Mouse (Mus musculus): Measurements from ENCODE around the gene Ets1. TPM values are rescaled to one million over a fixed set of nuclear protein-coding genes. Genes with fewer than 3 reads are reported as not detected.

Ets1 gene
- polyA plus RNA-seq, 1 experiment from 2014 or later, result 13.6 TPM

DNA sequence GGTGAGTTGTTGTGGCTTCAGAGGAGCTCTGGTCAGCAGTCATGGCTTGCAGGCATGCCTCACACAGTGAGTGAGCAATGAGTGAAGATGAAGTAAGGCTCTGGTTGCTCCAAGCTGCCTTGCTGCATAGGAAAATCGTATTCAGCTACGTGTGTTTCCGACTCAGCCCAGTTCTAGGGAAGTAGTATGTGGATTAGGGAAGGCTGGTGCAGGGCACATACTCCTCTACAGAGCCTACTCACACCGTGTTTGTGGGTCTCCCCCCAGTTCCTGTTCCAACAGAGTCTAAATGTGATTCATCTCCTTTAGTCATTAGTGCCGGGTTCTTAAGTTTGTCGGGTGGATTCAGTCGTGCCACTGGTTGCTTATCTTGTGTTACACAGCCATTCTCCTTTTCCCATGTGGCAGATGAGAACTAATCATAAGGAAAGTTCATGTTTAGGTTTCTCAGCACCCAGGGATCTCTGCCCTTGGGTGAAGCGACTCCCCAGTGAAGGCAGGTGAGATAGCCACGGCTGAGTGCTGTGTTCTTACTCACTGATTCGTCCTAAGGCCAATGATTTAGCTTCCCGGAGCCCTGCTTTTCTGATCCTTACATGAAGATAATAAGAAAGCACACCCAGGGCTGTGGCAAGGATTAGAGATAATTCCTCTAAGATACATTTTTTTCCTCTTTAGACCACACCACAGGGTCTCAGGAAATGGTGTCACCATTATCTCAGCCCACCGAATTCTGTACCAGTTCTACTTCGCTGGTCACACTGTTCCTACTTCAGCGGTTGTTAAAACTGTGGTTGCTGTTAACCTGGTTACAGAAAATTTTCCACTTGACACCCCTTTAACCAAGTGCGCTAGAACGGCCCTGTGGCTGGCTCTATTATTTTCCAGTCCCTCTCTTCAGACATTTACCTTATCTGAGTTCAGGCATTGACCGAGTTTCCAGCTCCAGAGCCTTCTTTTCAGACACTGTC, 74.0 kb downstream of the Ets1 start:
- H3K4me3 ChIP-seq (ENCODE audit: low read depth, low read length), result no peak overlapping the region
- H3K9me3 ChIP-seq (ENCODE audit: control insufficient read depth), result no peaks in the 10 kb centered on the region
- H3K27me3 ChIP-seq (replicated peaks; ENCODE audit: control insufficient read depth, insufficient read depth, low read length), result no peaks in the 10 kb centered on the region
- no peak for TF ChIP-seq CTCF (IDR thresholded peaks at IDR 0.05; ENCODE audit: low read depth)
- H3K27ac ChIP-seq (ENCODE audit: low read depth, low read length), result no peak overlapping the region
- WGBS, result 68% methylated on average over 17 of the region's 17 CpGs
- no peaks in the 10 kb centered on the region for H3K36me3 ChIP-seq (ENCODE audit: control insufficient read depth, insufficient read depth)
- no peak overlapping the region for H3K9ac ChIP-seq (ENCODE audit: low read depth, low read length)
- no peak for ATAC-seq
- H3K4me1 ChIP-seq (replicated peaks; ENCODE audit: control insufficient read depth, insufficient read depth, low read length), result 0 out of 2 replicates have a peak, but pooled peaks cover 8% of the 10 kb centered on the region
- no peak overlapping the region for H3K4me2 ChIP-seq (replicated peaks; ENCODE audit: low read depth)

GRCm38 (mm10) chr9:32710987-32711652, 75.1 kb downstream of the Ets1 start:
- 54% methylated on average over 12 of the region's 12 CpGs for WGBS
- Histone ChIP-seq H3K9ac (ENCODE audit: low read depth, low read length) (no peak overlapping the region), H3K9me3 (ENCODE audit: control insufficient read depth) (no peaks in the 10 kb centered on the region), H3K36me3 (ENCODE audit: control insufficient read depth, insufficient read depth) (no peaks in the 10 kb centered on the region), H3K4me2 (replicated peaks; ENCODE audit: low read depth) (no peak overlapping the region; the same call in 1 of the 2 replicates), H3K4me1 (replicated peaks; ENCODE audit: control insufficient read depth, insufficient read depth, low read length) (0 out of 2 replicates have a peak, but pooled peaks cover 8% of the 10 kb centered on the region), H3K27ac (ENCODE audit: low read depth, low read length) (no peak overlapping the region), H3K4me3 (ENCODE audit: low read depth, low read length) (no peak overlapping the region), H3K27me3 (replicated peaks; ENCODE audit: control insufficient read depth, insufficient read depth, low read length) (no peaks in the 10 kb centered on the region)
- no peak for TF ChIP-seq CTCF (IDR thresholded peaks at IDR 0.05; ENCODE audit: low read depth)
- ATAC-seq, result 0 out of 2 replicates have a peak, but pooled peaks have one; percentile 7

DNA sequence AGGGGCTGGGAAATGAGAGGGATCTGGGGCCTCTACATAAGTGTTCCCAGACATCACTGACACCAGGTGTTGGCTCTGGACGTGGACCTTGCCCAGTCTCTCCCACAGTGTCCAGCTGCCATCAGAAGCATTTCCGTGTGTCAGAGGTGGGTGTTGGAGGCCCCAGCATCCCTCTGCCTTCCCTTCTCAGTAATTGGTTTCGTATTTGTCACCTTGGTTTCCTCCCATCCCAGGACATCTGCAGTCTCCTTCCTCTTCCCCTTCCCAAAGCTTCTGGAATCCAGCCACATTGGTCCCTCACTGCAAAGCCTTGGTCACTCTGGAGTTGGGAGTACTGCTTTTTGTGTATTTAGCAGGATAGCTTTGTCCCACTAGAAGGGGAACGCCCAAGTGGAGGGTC, 75.7 kb downstream of the Ets1 start:
- TF ChIP-seq CTCF (IDR thresholded peaks at IDR 0.05; ENCODE audit: low read depth), result no peak
- peak; percentile 84 for ATAC-seq
- Histone ChIP-seq H3K9ac (ENCODE audit: low read depth, low read length) (no peak overlapping the region), H3K4me1 (replicated peaks; ENCODE audit: control insufficient read depth, insufficient read depth, low read length) (peaks cover 8% of the 10 kb centered on the region; the same call in 1 of the 2 replicates), H3K4me2 (replicated peaks; ENCODE audit: low read depth) (no peak overlapping the region), H3K36me3 (ENCODE audit: control insufficient read depth, insufficient read depth) (no peaks in the 10 kb centered on the region), H3K9me3 (ENCODE audit: control insufficient read depth) (no peaks in the 10 kb centered on the region), H3K27me3 (replicated peaks; ENCODE audit: control insufficient read depth, insufficient read depth, low read length) (no peaks in the 10 kb centered on the region), H3K4me3 (ENCODE audit: low read depth, low read length) (no peak overlapping the region), H3K27ac (ENCODE audit: low read depth, low read length) (no peak overlapping the region)
- WGBS, result 55% methylated on average over 4 of the region's 4 CpGs

- ATAC-seq, result no peak
- WGBS, result 84% methylated on average over 7 of the region's 7 CpGs
- no peak overlapping the region for H3K27ac ChIP-seq (ENCODE audit: low read depth, low read length)
- no peak overlapping the region for H3K9ac ChIP-seq (ENCODE audit: low read depth, low read length)
- TF ChIP-seq CTCF (IDR thresholded peaks at IDR 0.05; ENCODE audit: low read depth), result no peak
- H3K4me1 ChIP-seq (replicated peaks; ENCODE audit: control insufficient read depth, insufficient read depth, low read length), result peaks cover 8% of the 10 kb centered on the region; the same call in 1 of the 2 replicates
- no peaks in the 10 kb centered on the region for H3K9me3 ChIP-seq (ENCODE audit: control insufficient read depth)
- no peaks in the 10 kb centered on the region for H3K27me3 ChIP-seq (replicated peaks; ENCODE audit: control insufficient read depth, insufficient read depth, low read length)
- H3K4me2 ChIP-seq (replicated peaks; ENCODE audit: low read depth), result no peak overlapping the region
- no peaks in the 10 kb centered on the region for H3K36me3 ChIP-seq (ENCODE audit: control insufficient read depth, insufficient read depth)
- no peak overlapping the region for H3K4me3 ChIP-seq (ENCODE audit: low read depth, low read length)
Measured at GRCm38 (mm10) chr9:32712383-32712910, 76.4 kb downstream of the Ets1 start.

DNA sequence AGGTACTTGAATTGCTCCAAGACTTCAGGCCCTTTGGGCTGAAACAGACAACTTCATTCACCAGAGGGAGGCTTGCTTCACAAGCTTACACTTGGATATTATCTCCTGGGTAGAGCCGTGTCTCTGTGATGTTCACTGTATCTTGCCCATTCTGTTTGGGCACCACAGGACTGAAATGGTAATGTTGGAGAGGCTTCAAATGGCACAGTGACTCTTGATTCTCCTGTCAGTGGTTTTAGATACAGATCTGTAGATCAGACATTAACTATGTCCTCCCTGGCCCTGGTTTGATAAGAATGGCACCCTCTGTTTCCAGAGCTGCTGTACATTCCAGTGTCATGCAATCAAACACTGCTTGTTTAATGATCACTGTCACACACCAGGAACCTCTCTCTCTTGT, 77.1 kb downstream of the Ets1 start:
- TF ChIP-seq CTCF (IDR thresholded peaks at IDR 0.05; ENCODE audit: low read depth), result no peak
- no peak for ATAC-seq
- H3K4me2 ChIP-seq (replicated peaks; ENCODE audit: low read depth), result no peak overlapping the region
- H3K36me3 ChIP-seq (ENCODE audit: control insufficient read depth, insufficient read depth), result no peaks in the 10 kb centered on the region
- H3K9me3 ChIP-seq (ENCODE audit: control insufficient read depth), result no peaks in the 10 kb centered on the region
- no peak overlapping the region for H3K9ac ChIP-seq (ENCODE audit: low read depth, low read length)
- 68% methylated on average over 1 of the region's 1 CpGs for WGBS
- H3K27ac ChIP-seq (ENCODE audit: low read depth, low read length), result no peak overlapping the region
- H3K4me1 ChIP-seq (replicated peaks; ENCODE audit: control insufficient read depth, insufficient read depth, low read length), result peaks cover 8% of the 10 kb centered on the region; the same call in 1 of the 2 replicates
- H3K4me3 ChIP-seq (ENCODE audit: low read depth, low read length), result no peak overlapping the region
- no peaks in the 10 kb centered on the region for H3K27me3 ChIP-seq (replicated peaks; ENCODE audit: control insufficient read depth, insufficient read depth, low read length)

GRCm38 (mm10) chr9:32713790-32714189, 77.8 kb downstream of the Ets1 start:
- no peak overlapping the region for H3K4me3 ChIP-seq (ENCODE audit: low read depth, low read length)
- H3K9me3 ChIP-seq (ENCODE audit: control insufficient read depth), result no peaks in the 10 kb centered on the region
- no peak overlapping the region for H3K27ac ChIP-seq (ENCODE audit: low read depth, low read length)
- H3K27me3 ChIP-seq (replicated peaks; ENCODE audit: control insufficient read depth, insufficient read depth, low read length), result no peaks in the 10 kb centered on the region
- no peak for ATAC-seq
- 48% methylated on average over 4 of the region's 4 CpGs for WGBS
- H3K4me1 ChIP-seq (replicated peaks; ENCODE audit: control insufficient read depth, insufficient read depth, low read length), result peaks cover 5% of the 10 kb centered on the region; the same call in 1 of the 2 replicates
- no peak overlapping the region for H3K4me2 ChIP-seq (replicated peaks; ENCODE audit: low read depth)
- TF ChIP-seq CTCF (IDR thresholded peaks at IDR 0.05; ENCODE audit: low read depth), result no peak
- H3K36me3 ChIP-seq (ENCODE audit: control insufficient read depth, insufficient read depth), result no peaks in the 10 kb centered on the region
- H3K9ac ChIP-seq (ENCODE audit: low read depth, low read length), result no peak overlapping the region
